Mouse (Mus musculus): Measurements from ENCODE around the gene Tgfbr2. TPM values are rescaled to one million over a fixed set of nuclear protein-coding genes. Genes with fewer than 3 reads are reported as not detected.

Tgfbr2 gene
- total RNA-seq, 2 experiments from 2014 or later = 5.9 to 7.0 TPM

DNA sequence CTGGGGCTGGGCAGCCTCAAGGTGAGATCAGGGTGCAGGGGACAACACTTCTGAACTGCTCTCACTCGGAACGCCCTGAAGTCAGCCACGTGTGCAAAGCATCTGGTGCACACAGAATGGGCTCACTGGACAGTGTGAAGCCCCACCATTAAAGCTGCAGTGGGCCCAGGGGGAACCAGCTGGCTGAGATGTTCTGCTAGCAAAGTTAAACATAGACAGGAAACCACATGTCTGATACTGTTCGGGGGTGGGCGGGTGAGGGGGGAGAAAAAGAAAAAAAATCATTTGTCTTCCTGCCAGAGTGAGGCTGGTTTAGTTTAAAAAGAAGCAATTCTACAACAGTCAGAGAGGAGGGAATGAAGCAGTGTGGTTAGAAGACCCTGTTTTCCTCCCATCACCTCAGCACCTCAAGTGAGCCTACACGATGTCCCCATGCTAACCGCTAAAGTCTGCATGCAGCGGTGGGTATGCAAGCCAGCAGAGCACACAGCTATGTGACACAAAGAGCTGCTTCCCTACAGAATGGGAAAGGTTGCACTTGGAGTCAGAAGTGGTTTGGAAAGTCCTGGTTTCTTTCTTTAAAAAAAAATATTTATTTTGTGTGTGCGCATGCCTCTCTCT lies 52.1 kb downstream of the Tgfbr2 start:
- peak; percentile 56 for ATAC-seq (replicated peaks; ENCODE audit: low FRiP score, low TSS enrichment, poor library complexity, severe bottlenecking)

GRCm38 (mm10) chr9:116122544-116122943 lies 52.6 kb downstream of the Tgfbr2 start:
- no peak for ATAC-seq (replicated peaks; ENCODE audit: low FRiP score, low TSS enrichment, poor library complexity, severe bottlenecking)

DNA sequence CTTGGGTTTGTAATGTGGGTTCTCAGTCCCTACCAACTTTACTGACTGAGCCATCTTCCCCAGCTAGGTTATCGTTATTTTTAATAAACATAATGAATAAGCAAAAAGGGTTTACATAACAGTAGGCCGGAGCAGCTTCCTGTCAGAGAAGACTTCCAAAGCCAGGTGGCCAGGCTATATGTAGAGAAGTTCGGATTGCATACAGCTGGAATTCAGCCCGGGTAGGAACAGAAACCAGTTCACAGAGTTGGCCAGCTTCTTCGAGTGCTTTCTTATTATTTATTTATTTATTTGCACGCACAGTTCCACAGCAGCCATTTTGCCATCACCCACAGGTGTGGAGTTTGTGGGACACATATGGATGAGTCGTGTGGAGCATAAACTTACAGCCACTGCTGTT lies 53.7 kb downstream of the Tgfbr2 start:
- ATAC-seq (replicated peaks; ENCODE audit: low FRiP score, low TSS enrichment, poor library complexity, severe bottlenecking) = no peak

DNA sequence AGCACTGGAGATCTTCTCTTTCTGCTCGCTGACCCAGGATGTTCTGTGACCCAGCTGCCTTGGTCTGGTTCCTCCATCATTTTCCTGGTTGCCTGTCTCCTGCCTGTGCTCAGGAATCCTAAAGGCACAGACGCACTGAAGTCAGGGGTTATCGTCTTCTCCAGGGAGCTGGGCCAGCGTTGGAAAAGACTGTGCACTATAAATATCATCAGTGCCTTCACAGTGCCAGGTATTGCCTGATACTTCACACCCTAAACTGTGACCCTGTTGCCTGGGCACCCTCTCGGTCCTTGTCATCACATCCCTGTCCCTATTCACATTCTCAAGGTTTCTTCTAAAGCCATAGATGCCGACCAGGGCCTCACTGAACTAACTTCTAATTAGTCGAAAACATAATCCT lies 55.2 kb downstream of the Tgfbr2 start:
- ATAC-seq (replicated peaks; ENCODE audit: low FRiP score, low TSS enrichment, poor library complexity, severe bottlenecking) = no peak

DNA sequence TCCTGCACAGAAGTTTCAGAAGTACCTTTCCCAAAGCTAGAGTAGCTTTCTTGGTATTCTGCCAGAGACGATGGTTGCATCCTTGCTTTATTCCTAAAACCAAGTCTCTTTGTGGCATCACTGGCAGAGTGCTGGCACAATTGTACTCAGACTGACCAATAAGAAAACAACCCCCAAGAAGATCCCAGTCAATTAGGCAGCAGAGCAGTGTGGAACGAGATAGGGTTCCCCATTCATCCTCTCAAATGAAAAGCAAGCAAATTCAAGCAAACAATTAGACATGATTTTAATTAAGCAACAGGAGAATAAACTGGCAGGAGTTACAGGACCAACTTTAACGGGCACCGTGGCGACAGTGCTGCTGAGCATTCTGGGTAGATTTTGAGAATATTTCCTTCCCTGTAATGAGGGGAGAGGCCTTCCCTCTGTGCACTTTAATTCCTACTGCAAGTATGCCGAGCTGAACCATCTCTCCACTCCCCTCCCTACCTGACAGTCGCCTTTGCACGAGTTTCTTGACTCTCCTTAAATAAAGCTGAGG lies 56.8 kb downstream of the Tgfbr2 start:
- ATAC-seq (replicated peaks; ENCODE audit: low FRiP score, low TSS enrichment, poor library complexity, severe bottlenecking) = no peak

- no peak for ATAC-seq (replicated peaks; ENCODE audit: low FRiP score, low TSS enrichment, poor library complexity, severe bottlenecking)
Measured at GRCm38 (mm10) chr9:116115875-116116274, 59.3 kb downstream of the Tgfbr2 start.

DNA sequence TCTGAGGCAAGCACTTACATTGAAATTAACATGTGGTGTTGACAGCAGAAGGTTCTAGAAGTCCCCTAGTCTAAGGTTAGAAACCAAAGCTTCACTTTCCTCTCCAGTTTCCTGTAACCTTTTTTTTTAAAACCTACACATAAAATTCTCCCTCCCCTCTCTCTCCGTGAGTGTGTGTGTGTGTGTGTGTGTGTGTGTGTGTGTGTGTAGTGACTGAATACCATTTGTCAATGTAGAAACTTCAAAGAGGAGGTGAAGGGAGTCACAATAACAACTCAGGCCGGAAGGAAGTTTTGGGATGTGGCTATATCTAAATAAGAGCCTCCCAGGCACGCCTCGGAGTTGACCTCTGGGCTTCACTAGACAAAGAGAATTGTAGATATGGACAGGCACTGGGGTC lies 60.8 kb downstream of the Tgfbr2 start:
- no peak for ATAC-seq (replicated peaks; ENCODE audit: low FRiP score, low TSS enrichment, poor library complexity, severe bottlenecking)

DNA sequence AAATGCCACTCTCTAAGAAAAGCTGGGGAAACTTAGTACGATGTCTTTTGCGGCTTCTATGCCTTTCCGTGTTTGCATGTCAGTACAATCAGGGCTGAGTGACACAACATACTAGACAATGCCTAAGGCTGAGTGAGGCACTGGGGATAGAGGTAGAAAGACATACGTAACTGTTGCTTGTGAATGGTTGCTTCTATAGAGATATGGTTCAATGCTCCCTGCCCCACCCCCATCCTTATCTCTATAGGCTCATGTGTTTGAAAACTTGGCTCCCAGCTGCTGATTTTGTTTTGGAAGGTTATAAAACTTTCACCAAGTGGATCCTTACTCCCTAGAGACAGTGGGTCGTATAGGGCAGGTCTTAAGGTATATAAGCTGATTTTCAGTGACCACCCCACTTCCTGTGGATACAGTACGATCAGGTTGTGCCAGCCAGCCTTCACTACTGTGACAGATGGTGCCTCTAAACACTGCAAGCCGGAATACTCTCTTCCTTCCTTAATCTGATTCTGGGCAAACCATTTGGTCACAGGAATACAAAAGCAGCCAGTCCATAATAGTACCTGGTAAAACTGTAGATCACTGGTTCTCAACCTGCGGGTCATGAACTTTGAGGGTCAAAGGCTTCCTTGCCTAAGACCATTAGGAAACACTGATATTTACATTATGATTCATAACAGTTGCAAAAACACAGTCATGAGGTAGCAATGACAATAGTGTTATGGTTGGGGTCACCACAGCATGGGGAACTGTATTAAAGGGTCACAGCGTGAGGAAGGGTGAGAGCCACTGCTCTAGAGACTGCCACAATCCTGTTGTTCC lies 63.8 kb downstream of the Tgfbr2 start:
- ATAC-seq (replicated peaks; ENCODE audit: low FRiP score, low TSS enrichment, poor library complexity, severe bottlenecking) = peak; percentile 97

GRCm38 (mm10) chr9:116108729-116109128 lies 66.4 kb downstream of the Tgfbr2 start:
- no peak for ATAC-seq (replicated peaks; ENCODE audit: low FRiP score, low TSS enrichment, poor library complexity, severe bottlenecking)

GRCm38 (mm10) chr9:116104770-116105169 lies 70.4 kb downstream of the Tgfbr2 start:
- no peak for ATAC-seq (replicated peaks; ENCODE audit: low FRiP score, low TSS enrichment, poor library complexity, severe bottlenecking)

GRCm38 (mm10) chr9:116101842-116102241 lies 73.3 kb downstream of the Tgfbr2 start:
- no peak for ATAC-seq (replicated peaks; ENCODE audit: low FRiP score, low TSS enrichment, poor library complexity, severe bottlenecking)

DNA sequence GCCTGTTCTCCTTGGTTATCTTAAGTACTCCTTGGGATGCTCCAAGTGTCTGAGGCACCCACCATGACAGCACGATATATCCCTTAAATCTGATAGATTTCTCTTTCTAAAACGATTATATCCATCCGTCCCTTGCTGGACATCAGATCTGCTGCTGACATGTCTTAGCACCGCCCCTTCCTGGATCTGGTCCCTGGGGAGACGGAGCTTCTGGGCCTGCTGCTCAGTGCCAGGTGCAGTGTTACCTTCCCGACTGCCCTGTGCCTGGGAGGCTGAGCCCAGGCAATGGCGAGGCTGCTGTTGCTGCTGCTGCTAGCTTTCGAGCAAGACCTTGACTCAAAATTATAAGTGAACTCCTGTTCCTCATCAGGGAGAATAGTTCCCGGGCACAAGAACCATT lies 75.1 kb downstream of the Tgfbr2 start:
- ATAC-seq (replicated peaks; ENCODE audit: low FRiP score, low TSS enrichment, poor library complexity, severe bottlenecking) = no peak

- ATAC-seq (replicated peaks; ENCODE audit: low FRiP score, low TSS enrichment, poor library complexity, severe bottlenecking) = no peak
Measured at GRCm38 (mm10) chr9:116099596-116099993, 75.6 kb downstream of the Tgfbr2 start.

GRCm38 (mm10) chr9:116098724-116099595 lies 76.2 kb downstream of the Tgfbr2 start:
- peak; percentile 36; the same call in 1 of the 2 replicates for ATAC-seq (replicated peaks; ENCODE audit: low FRiP score, low TSS enrichment, poor library complexity, severe bottlenecking)

- no peak for ATAC-seq (replicated peaks; ENCODE audit: low FRiP score, low TSS enrichment, poor library complexity, severe bottlenecking)
Measured at GRCm38 (mm10) chr9:116091921-116092320, 83.2 kb downstream of the Tgfbr2 start.

DNA sequence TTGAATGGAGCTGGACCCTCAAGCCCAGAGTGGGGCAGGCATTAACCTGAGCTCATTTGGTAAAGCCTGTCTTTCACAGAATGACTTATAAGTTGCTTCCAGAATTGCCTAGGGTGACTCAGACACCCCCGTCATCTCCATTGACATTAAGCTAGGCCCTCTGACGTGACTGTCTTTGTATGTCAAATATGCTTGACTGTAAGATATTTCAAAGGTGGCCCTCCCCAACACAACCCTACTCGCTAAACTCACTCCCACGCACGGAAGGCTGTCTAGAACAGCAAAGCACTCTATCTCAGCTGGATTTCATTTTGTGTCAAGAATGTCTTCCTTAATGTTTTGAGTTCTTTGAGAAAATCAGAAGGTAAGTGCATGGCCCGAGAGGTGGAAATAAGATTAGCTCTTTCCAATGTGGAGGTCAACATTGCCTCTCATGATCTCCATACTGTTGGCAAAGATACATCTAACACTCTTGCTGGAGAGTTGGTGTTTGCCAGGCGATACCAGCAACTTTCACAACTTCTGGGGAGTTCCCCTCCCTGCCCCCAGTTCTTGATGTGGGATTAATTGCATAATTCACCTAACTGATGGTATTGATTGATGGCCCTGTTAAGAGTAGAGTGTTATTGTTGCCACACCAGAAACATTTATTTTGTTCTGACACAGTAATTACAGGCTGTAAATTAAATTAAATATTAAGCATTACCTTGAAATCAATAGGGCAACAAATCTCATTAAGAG lies 83.9 kb downstream of the Tgfbr2 start:
- ATAC-seq (replicated peaks; ENCODE audit: low FRiP score, low TSS enrichment, poor library complexity, severe bottlenecking) = no peak

DNA sequence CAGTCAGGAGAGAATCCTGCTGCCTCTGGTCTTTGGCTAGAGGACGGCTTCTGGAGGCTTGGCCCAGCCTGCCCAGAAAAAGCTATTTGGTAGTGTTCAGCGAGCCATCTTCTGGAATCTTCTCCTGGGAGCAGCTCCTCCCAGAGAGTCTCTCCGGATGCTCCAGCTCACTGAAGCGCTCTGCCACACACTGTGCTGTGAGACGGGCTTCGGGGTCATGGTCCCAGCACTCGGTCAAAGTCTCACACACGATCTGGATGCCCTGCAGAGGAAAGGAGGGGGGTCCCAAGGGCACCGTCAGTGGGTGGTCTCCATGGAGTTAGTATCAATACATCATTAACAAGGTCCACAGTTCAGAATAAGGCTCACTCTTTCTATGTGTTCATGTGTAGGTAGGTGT lies 84.9 kb downstream of the Tgfbr2 start:
- ATAC-seq (replicated peaks; ENCODE audit: low FRiP score, low TSS enrichment, poor library complexity, severe bottlenecking) = no peak

GRCm38 (mm10) chr9:116088912-116089311 lies 86.2 kb downstream of the Tgfbr2 start:
- ATAC-seq (replicated peaks; ENCODE audit: low FRiP score, low TSS enrichment, poor library complexity, severe bottlenecking) = 0 out of 2 replicates have a peak, but pooled peaks have one; percentile 34

DNA sequence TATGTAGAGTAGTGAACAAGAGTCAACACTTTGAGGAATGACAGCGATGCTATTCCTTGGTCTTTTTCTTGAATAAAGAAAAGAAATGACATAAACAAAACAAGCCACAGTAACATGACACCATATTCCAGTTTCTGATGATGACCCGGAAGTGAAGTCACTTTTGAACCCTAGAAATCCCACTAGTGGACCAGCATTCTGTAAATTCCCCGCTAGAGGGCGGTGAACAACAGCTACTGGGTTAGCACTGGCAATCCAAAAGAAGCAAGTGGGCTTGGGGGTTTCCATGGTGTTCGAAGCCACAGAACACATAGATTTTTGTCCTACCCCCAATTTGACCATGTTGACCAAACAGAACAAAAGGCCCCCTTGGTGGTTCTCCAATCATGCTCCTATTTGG lies 87.3 kb downstream of the Tgfbr2 start:
- peak; percentile 79 for ATAC-seq (replicated peaks; ENCODE audit: low FRiP score, low TSS enrichment, poor library complexity, severe bottlenecking)

Measured in megakaryocyte-erythroid progenitor cell, adult 5-6 weeks (primary cell).